Mouse (Mus musculus) G1E-ER4 (cell line): Measurements from ENCODE around the gene Tcf7l1. TPM values are rescaled to one million over a fixed set of nuclear protein-coding genes. Genes with fewer than 3 reads are reported as not detected.

Source experiments
- GATA1 ChIP-seq: IDR thresholded peaks from one replicate; pipeline ENCODE4 v1.8.0; 2012; ENCODE audit warnings: low read length, inconsistent platforms
- polyA plus RNA-seq: library from polyadenylated mRNA; stranded (reverse); fragments of >175 nt; gene quantifications from 2 replicates; pipeline ENCODE4 v1.2.3, GENCODE M21; 2012

Gene Tcf7l1
- polyA plus RNA-seq, 1 experiment, result not detected

DNA sequence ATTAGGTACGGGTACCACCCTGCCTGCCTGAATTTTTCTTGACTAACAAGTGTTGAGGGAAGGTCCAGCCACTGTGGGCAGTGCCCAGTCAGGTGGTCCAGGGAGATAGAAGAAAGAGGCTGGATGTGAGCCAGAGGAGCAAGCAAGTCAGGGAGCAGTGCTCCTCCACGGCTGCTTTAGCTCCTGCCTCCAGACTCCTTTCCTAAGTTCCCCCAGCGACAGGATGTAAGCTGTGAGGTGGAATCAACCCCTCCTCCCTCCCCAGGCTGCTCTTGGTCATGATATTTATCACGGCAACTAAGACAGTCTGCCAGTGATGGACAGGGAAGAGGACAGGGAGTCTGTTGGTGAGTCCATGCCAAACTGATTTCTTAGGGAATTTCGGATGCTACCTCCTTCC lies 195.1 kb downstream of the Tcf7l1 start:
- no peak for TF ChIP-seq GATA1

DNA sequence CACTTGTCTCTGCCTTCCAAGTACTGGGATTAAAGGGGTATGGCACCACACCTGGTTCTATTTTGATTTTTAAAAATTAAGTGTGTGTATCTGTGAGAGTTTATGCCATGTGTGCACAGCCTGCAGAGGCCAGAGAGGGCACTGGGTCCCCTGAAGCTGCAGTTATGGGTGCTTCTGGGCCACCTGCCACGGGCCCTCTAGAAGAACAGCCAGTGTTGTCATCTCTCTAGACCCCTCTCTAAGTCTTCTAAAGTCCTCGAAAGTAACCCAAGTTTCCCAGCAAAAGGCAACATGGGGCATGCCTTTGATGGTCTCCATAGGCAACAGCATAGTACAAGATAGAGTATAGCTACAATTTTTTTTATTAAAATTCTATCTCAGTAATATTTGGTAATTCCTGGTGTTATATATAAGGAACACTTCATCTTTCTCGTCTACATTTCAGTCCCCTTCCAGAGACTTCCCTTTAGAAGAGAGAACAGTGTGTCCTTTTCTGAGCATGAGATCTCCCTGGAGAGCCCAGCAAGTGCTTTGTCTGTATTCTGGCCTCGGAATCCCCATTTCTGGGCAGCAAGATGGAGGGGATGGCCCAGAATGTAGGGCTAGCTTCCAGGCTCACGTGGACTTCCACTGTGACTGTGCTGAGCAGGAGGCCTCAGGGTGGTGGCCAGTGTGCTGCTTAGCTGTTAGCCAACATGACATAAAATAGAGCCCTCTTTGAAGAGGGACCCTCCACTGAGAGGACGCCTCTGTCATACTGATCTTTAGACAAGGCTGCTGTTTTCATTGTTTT lies 195.8 kb downstream of the Tcf7l1 start:
- no peak for TF ChIP-seq GATA1

DNA sequence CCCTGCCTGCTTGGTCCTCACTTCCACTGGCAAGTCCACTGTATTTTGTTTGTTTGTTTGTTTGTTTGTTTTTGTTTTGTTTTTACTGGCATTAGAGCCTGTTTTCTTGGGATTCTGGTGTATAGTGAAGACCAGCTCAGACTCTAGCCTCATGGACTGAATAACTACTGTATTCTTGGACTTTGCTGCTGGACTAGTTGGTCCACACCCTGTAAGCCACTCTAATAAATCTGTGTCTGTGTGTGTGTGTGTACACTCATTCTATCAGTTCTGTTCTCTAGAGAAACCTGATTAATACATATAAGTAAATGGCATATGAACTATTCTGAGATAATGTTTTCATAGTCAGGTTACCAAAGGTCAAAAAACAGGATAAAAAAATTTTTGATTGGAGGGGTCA lies 198.9 kb downstream of the Tcf7l1 start:
- no peak for TF ChIP-seq GATA1

DNA sequence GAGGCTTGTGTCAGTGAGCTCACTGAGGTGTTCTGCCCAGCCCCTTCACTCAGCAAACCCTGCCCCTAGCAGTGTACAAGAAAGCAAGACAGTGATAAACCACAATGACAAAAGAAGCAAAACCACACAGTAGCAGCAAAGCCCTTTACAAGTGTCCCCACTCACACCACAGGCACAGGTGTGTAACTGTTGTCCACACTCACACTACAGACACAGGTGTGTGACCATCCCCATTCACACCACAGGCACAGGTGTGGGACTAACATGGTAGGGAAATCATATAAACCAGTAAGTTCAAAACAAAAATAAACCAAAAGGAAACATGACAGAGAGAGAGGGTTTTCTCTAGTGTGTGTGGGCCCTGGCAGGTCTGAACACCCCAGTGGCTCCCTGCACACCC lies 200.7 kb downstream of the Tcf7l1 start:
- TF ChIP-seq GATA1, result no peak

DNA sequence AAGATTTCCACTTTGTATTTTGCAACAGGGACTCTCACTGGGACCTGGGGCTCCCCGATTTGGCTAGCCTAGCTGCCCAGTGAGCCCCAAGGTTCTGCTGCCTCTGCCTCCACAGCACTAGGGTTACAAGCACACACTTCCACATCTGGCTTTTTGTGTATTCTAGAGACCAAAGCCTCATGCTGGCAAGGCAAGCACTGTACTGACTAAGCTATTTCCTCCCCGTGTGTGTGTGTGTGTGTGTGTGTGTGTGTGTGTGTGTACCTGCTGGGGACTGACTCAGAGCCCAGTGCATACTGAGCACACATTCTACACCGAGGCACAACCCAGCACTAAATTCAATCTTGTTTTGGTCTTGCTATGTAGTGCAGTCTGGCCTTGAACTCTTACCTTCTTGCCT lies 202.4 kb downstream of the Tcf7l1 start:
- TF ChIP-seq GATA1, result no peak

DNA sequence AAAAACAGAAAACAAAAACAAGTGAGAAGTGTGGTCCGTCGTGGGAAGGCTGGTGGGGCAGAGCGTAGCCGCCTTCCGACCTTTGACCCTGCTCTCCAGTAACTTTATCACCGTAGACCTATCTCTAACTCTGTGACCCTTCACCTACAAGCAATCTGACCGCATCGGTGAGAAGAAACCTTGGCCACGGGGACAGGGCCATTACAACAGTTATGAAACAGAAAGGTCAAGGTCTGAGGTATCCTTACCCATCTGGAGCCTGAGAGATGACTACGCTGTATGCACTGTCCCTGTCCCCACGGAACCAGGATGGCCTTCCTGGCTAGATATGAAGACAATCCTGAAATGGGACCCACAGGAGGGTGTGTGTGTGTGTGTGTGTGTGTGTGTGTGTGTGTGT lies 204.9 kb downstream of the Tcf7l1 start:
- no peak for TF ChIP-seq GATA1

DNA sequence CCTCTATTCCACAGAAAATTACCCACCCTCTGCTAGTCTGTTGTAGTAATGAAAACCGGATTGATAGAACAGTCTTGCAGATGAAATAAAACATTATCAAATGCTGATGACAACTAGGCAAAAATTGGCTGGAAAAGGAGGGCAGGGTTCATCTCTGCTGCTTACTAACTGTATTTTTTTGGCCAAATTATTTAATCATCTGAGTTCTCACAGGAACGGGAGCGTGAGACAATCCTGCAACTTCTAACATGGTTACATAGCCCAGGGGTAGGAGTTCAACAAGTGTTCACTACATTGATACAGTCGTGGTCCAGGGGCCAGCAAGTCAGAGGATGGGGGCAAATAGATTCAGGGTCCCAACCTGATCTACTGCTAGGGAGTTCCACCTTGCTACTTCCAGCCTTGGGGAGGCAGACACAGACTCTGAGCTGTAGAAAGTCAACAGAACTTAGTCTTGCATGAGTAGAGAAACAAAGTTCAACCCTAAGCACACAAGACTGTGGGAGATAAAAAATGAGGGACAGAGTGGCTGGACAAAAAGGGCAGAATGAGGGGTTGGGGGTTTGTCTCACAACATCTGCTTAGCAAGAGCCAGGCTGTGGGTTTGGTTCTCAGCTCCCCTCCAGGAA lies 205.7 kb downstream of the Tcf7l1 start:
- TF ChIP-seq GATA1, result no peak

DNA sequence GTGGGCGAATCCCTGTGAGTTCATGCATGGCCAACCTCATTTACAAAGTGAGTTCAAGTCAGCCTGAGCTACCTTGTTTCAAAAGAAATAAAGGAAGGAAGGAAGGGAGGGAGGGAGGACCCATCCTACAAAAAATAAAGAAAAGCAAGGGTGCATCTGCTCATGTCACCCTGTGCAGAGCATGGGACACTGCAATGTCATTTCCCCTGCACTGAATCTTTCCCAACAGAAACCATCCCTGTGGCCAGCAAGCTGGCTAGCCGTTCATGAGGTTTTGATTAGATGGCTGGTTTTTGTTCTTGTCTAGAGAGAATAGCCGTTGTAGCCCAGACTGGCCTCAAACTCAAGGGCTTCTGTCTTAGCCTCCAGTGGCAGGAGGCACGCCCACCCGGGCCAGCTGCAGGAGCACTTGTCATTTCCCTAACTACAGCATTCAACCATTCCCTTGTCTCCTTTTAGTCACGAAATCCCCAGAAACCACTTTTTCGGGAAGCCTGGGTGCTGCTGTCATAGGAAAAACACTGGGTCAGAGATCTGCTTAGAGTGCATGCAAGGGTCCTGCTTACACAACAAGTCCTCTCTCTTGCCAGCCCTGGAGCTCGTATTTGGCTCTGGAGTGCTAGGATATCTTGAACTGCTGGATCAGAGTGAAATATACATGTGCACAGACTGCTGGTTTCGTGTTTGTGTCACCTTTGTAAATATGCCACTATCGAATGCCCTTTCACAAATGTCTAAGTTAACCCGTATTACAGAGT lies 207.2 kb downstream of the Tcf7l1 start:
- TF ChIP-seq GATA1, result no peak

Other genes with a start within 250 kb of the Tcf7l1 start
- gene Capg, start 244.9 kb downstream of the Tcf7l1 start, polyA plus RNA-seq, result 27.3 and 30.6 TPM in 2 replicates
- gene Elmod3, start 190.8 kb downstream of the Tcf7l1 start, polyA plus RNA-seq, result 18.7 and 20.5 TPM in 2 replicates
- 6.4 and 33.4 TPM in 2 replicates for gene Retsat, start 190.8 kb downstream of the Tcf7l1 start, polyA plus RNA-seq
- 1.3 and 3.8 TPM in 2 replicates for gene Tgoln1, start 172.3 kb downstream of the Tcf7l1 start, polyA plus RNA-seq
- 25.8 and 80.3 TPM in 2 replicates for gene Kcmf1, start 110.7 kb upstream of the Tcf7l1 start, polyA plus RNA-seq
- 1.0 and 1.2 TPM in 2 replicates for gene Tmsb10, start 169.5 kb upstream of the Tcf7l1 start, polyA plus RNA-seq